Mouse (Mus musculus): ENCODE results near the gene Kcnb1. TPM values are rescaled to one million over a fixed set of nuclear protein-coding genes. Genes with fewer than 3 reads are reported as not detected.

Kcnb1 gene
- polyA plus RNA-seq, 1 experiment from 2014 or later = 1.1 TPM

- Histone ChIP-seq H3K27ac (no peak overlapping the region), H3K9me3 (no peaks in the 10 kb centered on the region), H3K4me1 (replicated peaks) (no peaks in the 10 kb centered on the region), H3K36me3 (no peaks in the 10 kb centered on the region), H3K27me3 (replicated peaks) (no peaks in the 10 kb centered on the region), H3K9ac (no peak overlapping the region), H3K4me3 (replicated peaks) (no peak overlapping the region), H3K4me2 (replicated peaks) (no peak overlapping the region)
- ATAC-seq = no peak
- WGBS = 86% methylated on average over 10 of the region's 10 CpGs
Measured at GRCm38 (mm10) chr2:167179301-167179700, 10.7 kb downstream of the Kcnb1 start.

- no peak overlapping the region for H3K27ac ChIP-seq
- no peaks in the 10 kb centered on the region for H3K36me3 ChIP-seq
- H3K4me1 ChIP-seq (replicated peaks) = no peaks in the 10 kb centered on the region
- no peaks in the 10 kb centered on the region for H3K27me3 ChIP-seq (replicated peaks)
- no peak for ATAC-seq
- H3K4me3 ChIP-seq (replicated peaks) = no peak overlapping the region
- no peaks in the 10 kb centered on the region for H3K9me3 ChIP-seq
- H3K9ac ChIP-seq = no peak overlapping the region
- no peak overlapping the region for H3K4me2 ChIP-seq (replicated peaks)
- 58% methylated on average over 10 of the region's 10 CpGs for WGBS
Measured at GRCm38 (mm10) chr2:167177231-167177641, 12.7 kb downstream of the Kcnb1 start.

GRCm38 (mm10) chr2:167175284-167175683, 14.7 kb downstream of the Kcnb1 start:
- no peak overlapping the region for H3K9ac ChIP-seq
- H3K36me3 ChIP-seq = no peaks in the 10 kb centered on the region
- H3K4me1 ChIP-seq (replicated peaks) = no peaks in the 10 kb centered on the region
- H3K27ac ChIP-seq = no peak overlapping the region
- H3K9me3 ChIP-seq = no peaks in the 10 kb centered on the region
- H3K4me2 ChIP-seq (replicated peaks) = no peak overlapping the region
- no peak for ATAC-seq
- H3K4me3 ChIP-seq (replicated peaks) = no peak overlapping the region
- WGBS = 85% methylated on average over 6 of the region's 6 CpGs
- H3K27me3 ChIP-seq (replicated peaks) = no peaks in the 10 kb centered on the region

- peak; percentile 67; the same call in 1 of the 2 replicates for ATAC-seq
- no peak overlapping the region for H3K4me3 ChIP-seq (replicated peaks)
- no peaks in the 10 kb centered on the region for H3K36me3 ChIP-seq
- H3K27ac ChIP-seq = peak overlapping the region; percentile 70
- H3K9me3 ChIP-seq = no peaks in the 10 kb centered on the region
- no peak overlapping the region for H3K9ac ChIP-seq
- WGBS = 66% methylated on average over 5 of the region's 5 CpGs
- H3K4me1 ChIP-seq (replicated peaks) = peaks cover 4% of the 10 kb centered on the region
- H3K27me3 ChIP-seq (replicated peaks) = no peaks in the 10 kb centered on the region
- no peak overlapping the region for H3K4me2 ChIP-seq (replicated peaks)
Measured at GRCm38 (mm10) chr2:167173051-167173875, 16.7 kb downstream of the Kcnb1 start.

GRCm38 (mm10) chr2:167167515-167168212, 22.3 kb downstream of the Kcnb1 start:
- Histone ChIP-seq H3K27me3 (replicated peaks) (no peaks in the 10 kb centered on the region), H3K9ac (no peak overlapping the region), H3K4me2 (replicated peaks) (no peak overlapping the region), H3K4me3 (replicated peaks) (no peak overlapping the region), H3K9me3 (no peaks in the 10 kb centered on the region), H3K4me1 (replicated peaks) (peaks cover 26% of the 10 kb centered on the region), H3K36me3 (no peaks in the 10 kb centered on the region), H3K27ac (no peak overlapping the region)
- peak; percentile 61 for ATAC-seq
- 43% methylated on average over 11 of the region's 11 CpGs for WGBS

GRCm38 (mm10) chr2:167163600-167163999, 26.4 kb downstream of the Kcnb1 start:
- ATAC-seq = no peak
- Histone ChIP-seq H3K36me3 (no peaks in the 10 kb centered on the region), H3K4me3 (replicated peaks) (no peak overlapping the region), H3K4me2 (replicated peaks) (no peak overlapping the region), H3K9me3 (no peaks in the 10 kb centered on the region), H3K27me3 (replicated peaks) (no peaks in the 10 kb centered on the region), H3K9ac (no peak overlapping the region), H3K27ac (no peak overlapping the region), H3K4me1 (replicated peaks) (peaks cover 28% of the 10 kb centered on the region)
- 59% methylated on average over 9 of the region's 9 CpGs for WGBS

- 96% methylated on average over 10 of the region's 10 CpGs for WGBS
- Histone ChIP-seq H3K9ac (no peak overlapping the region), H3K9me3 (no peaks in the 10 kb centered on the region), H3K27ac (no peak overlapping the region), H3K27me3 (replicated peaks) (no peaks in the 10 kb centered on the region), H3K4me2 (replicated peaks) (no peak overlapping the region), H3K4me1 (replicated peaks) (peaks cover 23% of the 10 kb centered on the region), H3K36me3 (no peaks in the 10 kb centered on the region), H3K4me3 (replicated peaks) (no peak overlapping the region)
- no peak for ATAC-seq
Measured at GRCm38 (mm10) chr2:167163134-167163533, 26.8 kb downstream of the Kcnb1 start.

GRCm38 (mm10) chr2:167162516-167163021, 27.4 kb downstream of the Kcnb1 start:
- Histone ChIP-seq H3K9ac (no peak overlapping the region), H3K9me3 (no peaks in the 10 kb centered on the region), H3K4me1 (replicated peaks) (peaks cover 18% of the 10 kb centered on the region), H3K4me3 (replicated peaks) (no peak overlapping the region), H3K36me3 (no peaks in the 10 kb centered on the region), H3K4me2 (replicated peaks) (no peak overlapping the region), H3K27me3 (replicated peaks) (no peaks in the 10 kb centered on the region), H3K27ac (no peak overlapping the region)
- 66% methylated on average over 10 of the region's 10 CpGs for WGBS
- ATAC-seq = no peak

GRCm38 (mm10) chr2:167159721-167160120, 30.2 kb downstream of the Kcnb1 start:
- no peak for ATAC-seq
- Histone ChIP-seq H3K4me1 (replicated peaks) (peaks cover 13% of the 10 kb centered on the region), H3K27ac (no peak overlapping the region), H3K4me3 (replicated peaks) (no peak overlapping the region), H3K27me3 (replicated peaks) (no peaks in the 10 kb centered on the region), H3K9me3 (no peaks in the 10 kb centered on the region), H3K9ac (no peak overlapping the region), H3K36me3 (no peaks in the 10 kb centered on the region), H3K4me2 (replicated peaks) (no peak overlapping the region)
- 89% methylated on average over 4 of the region's 4 CpGs for WGBS

- H3K4me2 ChIP-seq (replicated peaks) = no peak overlapping the region
- H3K9ac ChIP-seq = no peak overlapping the region
- no peaks in the 10 kb centered on the region for H3K27me3 ChIP-seq (replicated peaks)
- H3K9me3 ChIP-seq = no peaks in the 10 kb centered on the region
- H3K27ac ChIP-seq = no peak overlapping the region
- WGBS = 76% methylated on average over 5 of the region's 5 CpGs
- H3K4me3 ChIP-seq (replicated peaks) = no peak overlapping the region
- H3K4me1 ChIP-seq (replicated peaks) = peaks cover 8% of the 10 kb centered on the region; the same call in 1 of the 2 replicates
- no peaks in the 10 kb centered on the region for H3K36me3 ChIP-seq
- no peak for ATAC-seq
Measured at GRCm38 (mm10) chr2:167158780-167159179, 31.2 kb downstream of the Kcnb1 start.

- Histone ChIP-seq H3K27me3 (replicated peaks) (no peaks in the 10 kb centered on the region), H3K27ac (peak overlapping the region; percentile 55)
- WGBS = 45% methylated on average over 9 of the region's 9 CpGs
Measured at GRCm38 (mm10) chr2:167156118-167156715, 33.7 kb downstream of the Kcnb1 start.

GRCm38 (mm10) chr2:167155541-167155973, 34.4 kb downstream of the Kcnb1 start:
- Histone ChIP-seq H3K4me3 (replicated peaks) (no peak overlapping the region), H3K9me3 (no peaks in the 10 kb centered on the region), H3K9ac (no peak overlapping the region), H3K36me3 (no peaks in the 10 kb centered on the region), H3K27ac (peak overlapping the region; percentile 55), H3K4me1 (replicated peaks) (peaks cover 5% of the 10 kb centered on the region; the same call in 1 of the 2 replicates), H3K4me2 (replicated peaks) (no peak overlapping the region), H3K27me3 (replicated peaks) (no peaks in the 10 kb centered on the region)
- peak; percentile 71 for ATAC-seq
- WGBS = 41% methylated on average over 4 of the region's 4 CpGs

More at GRCm38 (mm10) chr2:167156118-167156715, 33.7 kb downstream of the Kcnb1 start:
- Histone ChIP-seq H3K4me2 (replicated peaks) (no peak overlapping the region), H3K9ac (no peak overlapping the region), H3K9me3 (no peaks in the 10 kb centered on the region), H3K4me1 (replicated peaks) (peaks cover 5% of the 10 kb centered on the region; the same call in 1 of the 2 replicates), H3K36me3 (no peaks in the 10 kb centered on the region), H3K4me3 (replicated peaks) (no peak overlapping the region)
- ATAC-seq = no peak; the same call in 1 of the 2 replicates
